Comparison of ENCODE assay signal across 8 mouse cellular contexts in the genomic region with DNA sequence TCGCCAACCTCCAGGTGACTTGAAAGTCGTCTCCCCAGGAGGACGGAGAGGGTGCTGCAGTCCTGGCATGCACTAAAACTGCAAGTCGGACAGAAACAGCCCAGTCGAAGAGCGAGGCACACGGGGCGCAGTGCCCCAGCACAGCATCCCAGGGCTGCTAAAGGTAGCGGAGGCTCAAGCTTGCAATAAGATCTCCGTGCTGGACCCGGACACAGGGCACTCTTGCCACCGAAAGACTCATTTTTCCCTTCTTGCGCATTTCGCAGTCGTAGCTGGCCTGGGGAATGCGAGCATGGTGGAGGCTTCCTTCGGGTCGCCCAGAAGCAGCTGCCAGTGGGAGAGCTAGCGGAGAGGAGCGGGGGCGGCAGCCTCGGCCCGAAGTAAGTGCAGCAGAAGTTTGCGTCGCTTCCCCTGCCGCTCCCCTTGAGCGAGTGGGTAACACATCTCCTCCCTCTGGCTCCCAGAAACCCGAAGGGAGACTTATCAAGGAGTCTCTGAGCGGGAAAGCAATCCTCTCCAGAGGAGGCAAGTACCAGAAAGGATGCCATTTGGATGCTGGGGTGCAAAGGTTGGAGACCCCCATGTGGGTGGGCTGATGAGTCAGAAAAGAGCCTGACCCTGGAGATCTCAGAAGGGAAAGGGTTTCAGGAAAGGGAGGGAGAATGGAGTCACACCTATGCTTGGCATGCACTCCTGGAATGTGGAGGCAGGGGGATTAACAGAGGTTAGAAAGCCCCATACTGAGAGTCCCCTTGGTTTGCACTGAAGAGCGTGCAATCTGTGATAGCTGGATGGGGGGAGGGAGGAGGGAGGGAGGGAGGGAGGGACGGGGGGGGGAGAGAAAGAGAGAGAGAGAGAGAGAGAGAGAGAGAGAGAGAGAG. TPM values are rescaled to one million over a fixed set of nuclear protein-coding genes. Genes with fewer than 3 reads are reported as not detected.
DNase-seq lines count a peak whose midpoint lies in the region; ATAC-seq and TF ChIP-seq lines count a peak whose summit lies in the region.

No protein-coding gene starts in this region.

- ATAC-seq in lung, embryonic 15.5 days (ENCODE audit: borderline replicate concordance, extremely low read depth, low FRiP score, low TSS enrichment): peak; percentile 27; the same call in 1 of the 2 replicates
- peak; percentile 74 for ATAC-seq in embryonic facial prominence, embryonic 14.5 days (ENCODE audit: low read depth)
- no peak for ATAC-seq in intestine, postnatal 0 days
- ATAC-seq in midbrain, embryonic 12.5 days (ENCODE audit: low FRiP score, low read depth): peak; percentile 78

- H3K4me1 ChIP-seq in lung, embryonic 15.5 days: peaks cover 7% of the 10 kb centered on the region; the same call in 1 of the 2 replicates
- no peaks in the 10 kb centered on the region for H3K4me1 ChIP-seq in embryonic facial prominence, embryonic 14.5 days (ENCODE audit: control insufficient read depth, insufficient read depth, low read length)
- no peaks in the 10 kb centered on the region for H3K4me1 ChIP-seq in intestine, postnatal 0 days (replicated peaks; ENCODE audit: control insufficient read depth, insufficient read depth, low read length)
- H3K4me1 ChIP-seq in midbrain, embryonic 12.5 days: peaks cover 8% of the 10 kb centered on the region

- no peak overlapping the region for H3K9ac ChIP-seq in lung, embryonic 15.5 days
- peak overlapping the region; percentile 55 for H3K9ac ChIP-seq in embryonic facial prominence, embryonic 14.5 days (ENCODE audit: low read depth, low read length)
- H3K9ac ChIP-seq in intestine, postnatal 0 days (ENCODE audit: low read depth, low read length): no peak overlapping the region
- H3K9ac ChIP-seq in midbrain, embryonic 12.5 days (replicated peaks): peak overlapping the region; percentile 45

- no peak for DNase-seq in lung, postnatal 25 days (ENCODE audit: low spot score)
- DNase-seq in embryonic facial prominence, embryonic 14.5 days (ENCODE audit: low spot score): peak; percentile 22
- DNase-seq in adrenal gland, adult 8-10 months: no peak
- DNase-seq in spleen, adult 12 weeks (ENCODE audit: low spot score): no peak
- no peak for DNase-seq in thymus, adult 18-20 months

- H3K4me3 ChIP-seq in lung, embryonic 15.5 days: peak overlapping the region; percentile 42
- H3K4me3 ChIP-seq in embryonic facial prominence, embryonic 14.5 days (ENCODE audit: low read depth, low read length): peak overlapping the region; percentile 51
- H3K4me3 ChIP-seq in intestine, postnatal 0 days (ENCODE audit: low read depth, low read length): peak overlapping the region; percentile 27
- H3K4me3 ChIP-seq in midbrain, embryonic 12.5 days: peak overlapping the region; percentile 50

- no peak for TF ChIP-seq CTCF in intestine, postnatal 0 days (IDR thresholded peaks at IDR 0.05; ENCODE audit: low read depth)

- peaks cover 30% of the 10 kb centered on the region for H3K27me3 ChIP-seq in lung, embryonic 15.5 days
- H3K27me3 ChIP-seq in embryonic facial prominence, embryonic 14.5 days (replicated peaks; ENCODE audit: control insufficient read depth, insufficient read depth, low read length): peaks cover 24% of the 10 kb centered on the region
- peaks cover 11% of the 10 kb centered on the region; the same call in 1 of the 2 replicates for H3K27me3 ChIP-seq in intestine, postnatal 0 days (replicated peaks; ENCODE audit: control insufficient read depth, insufficient read depth, low read length)
- H3K27me3 ChIP-seq in midbrain, embryonic 12.5 days: peaks cover 42% of the 10 kb centered on the region

- no peaks in the 10 kb centered on the region for H3K9me3 ChIP-seq in lung, embryonic 15.5 days
- H3K9me3 ChIP-seq in embryonic facial prominence, embryonic 14.5 days (ENCODE audit: control insufficient read depth, low read length): no peaks in the 10 kb centered on the region
- no peaks in the 10 kb centered on the region for H3K9me3 ChIP-seq in intestine, postnatal 0 days (ENCODE audit: control insufficient read depth)
- no peaks in the 10 kb centered on the region for H3K9me3 ChIP-seq in midbrain, embryonic 12.5 days

- H3K4me2 ChIP-seq in lung, embryonic 15.5 days: peak overlapping the region; percentile 90
- H3K4me2 ChIP-seq in embryonic facial prominence, embryonic 14.5 days (ENCODE audit: low read depth, low read length): peak overlapping the region; percentile 94
- peak overlapping the region; percentile 57 for H3K4me2 ChIP-seq in intestine, postnatal 0 days (replicated peaks; ENCODE audit: low read depth)
- H3K4me2 ChIP-seq in midbrain, embryonic 12.5 days (replicated peaks): peak overlapping the region; percentile 97

- under 1% methylated on average over 30 of the region's 31 CpGs for WGBS in lung, embryonic 15.5 days
- WGBS in embryonic facial prominence, embryonic 14.5 days: under 1% methylated on average over 30 of the region's 31 CpGs
- 0% methylated on average over 30 of the region's 31 CpGs for WGBS in intestine, postnatal 0 days
- WGBS in midbrain, embryonic 12.5 days: 0% methylated on average over 29 of the region's 31 CpGs

- no peak overlapping the region for H3K27ac ChIP-seq in lung, embryonic 15.5 days
- H3K27ac ChIP-seq in embryonic facial prominence, embryonic 14.5 days (replicated peaks; ENCODE audit: low read depth, low read length): no peak overlapping the region
- H3K27ac ChIP-seq in intestine, postnatal 0 days (ENCODE audit: low read depth, low read length): no peak overlapping the region
- H3K27ac ChIP-seq in midbrain, embryonic 12.5 days (replicated peaks): no peak overlapping the region

- H3K36me3 ChIP-seq in lung, embryonic 15.5 days: no peaks in the 10 kb centered on the region
- H3K36me3 ChIP-seq in embryonic facial prominence, embryonic 14.5 days (ENCODE audit: control insufficient read depth, insufficient read depth, low read length): no peaks in the 10 kb centered on the region
- no peaks in the 10 kb centered on the region for H3K36me3 ChIP-seq in intestine, postnatal 0 days (ENCODE audit: control insufficient read depth, insufficient read depth)
- H3K36me3 ChIP-seq in midbrain, embryonic 12.5 days: no peaks in the 10 kb centered on the region

RNA-seq across cellular contexts. Expression of a gene that starts 0.6 kb away (rescaled TPM):
- polyA plus RNA-seq in lung, embryonic 15.5 days (2015; fragmentation: Nextera tagmentation; extraction: Ambion mirVana): 21.9 and 23.3 TPM in 2 replicates
- polyA plus RNA-seq in embryonic facial prominence, embryonic 14.5 days (2014; fragmentation: Nextera tagmentation; extraction: Ambion mirVana): 33.9 and 39.2 TPM in 2 replicates
- 16.1 and 17.5 TPM in 2 replicates for polyA plus RNA-seq in intestine, postnatal 0 days (2015; fragmentation: Nextera tagmentation; extraction: Ambion mirVana)
- polyA plus RNA-seq in midbrain, embryonic 12.5 days (2016; fragmentation: Nextera tagmentation; extraction: Ambion mirVana): 11.9 and 16.1 TPM in 2 replicates
- 10 to 100 TPM; 26.0 to 37.9 (median 31.1) TPM for total RNA-seq in adrenal gland, adult 8-10 months (2022)

Comparison
In these comparisons a context has a peak if more than half of its experiments do, and no peak if none do; other contexts are left out.
1. H3K9ac ChIP-seq: peak in embryonic facial prominence, embryonic 14.5 days (single experiment) and midbrain, embryonic 12.5 days (single experiment); none in lung, embryonic 15.5 days (single experiment) and intestine, postnatal 0 days (single experiment).
2. Peak in every context shown above with its lines, with median percentiles within 50 percentile points of each other: H3K4me2 ChIP-seq and H3K4me3 ChIP-seq.